Mouse (Mus musculus): Measurements from ENCODE around the gene Nupl2. TPM values are rescaled to one million over a fixed set of nuclear protein-coding genes. Genes with fewer than 3 reads are reported as not detected.

The Nupl2 gene
- polyA plus RNA-seq, 1 experiment from 2014 or later, result 20.3 TPM

Other genes with a start within 250 kb of the Nupl2 start
- gene Fam126a, start 134.3 kb upstream of the Nupl2 start, polyA plus RNA-seq (2014; fragmentation: Nextera tagmentation; extraction: Ambion mirVana), result 47.7 and 48.0 TPM in 2 replicates
- 92.5 and 98.1 TPM in 2 replicates for gene Klhl7, start 64.4 kb upstream of the Nupl2 start, polyA plus RNA-seq (2014; fragmentation: Nextera tagmentation; extraction: Ambion mirVana)
- gene Kcnh2, start 186.6 kb downstream of the Nupl2 start, polyA plus RNA-seq (2014; fragmentation: Nextera tagmentation; extraction: Ambion mirVana), result 16.5 and 18.6 TPM in 2 replicates
- 6.1 and 6.7 TPM in 2 replicates for gene Nos3, start 199.8 kb downstream of the Nupl2 start, polyA plus RNA-seq (2014; fragmentation: Nextera tagmentation; extraction: Ambion mirVana)
- gene Atg9b, start 227.2 kb downstream of the Nupl2 start, polyA plus RNA-seq (2014; fragmentation: Nextera tagmentation; extraction: Ambion mirVana), result 0.54 and 0.89 TPM in 2 replicates
- 45.8 and 47.0 TPM in 2 replicates for gene Abcb8, start 228.7 kb downstream of the Nupl2 start, polyA plus RNA-seq (2014; fragmentation: Nextera tagmentation; extraction: Ambion mirVana)
- gene Asic3, start 248.4 kb downstream of the Nupl2 start, polyA plus RNA-seq (2014; fragmentation: Nextera tagmentation; extraction: Ambion mirVana), result 0.12 and 0.54 TPM in 2 replicates